Mouse (Mus musculus): Measurements from ENCODE around the gene Arhgap9. TPM values are rescaled to one million over a fixed set of nuclear protein-coding genes. Genes with fewer than 3 reads are reported as not detected.

Gene Arhgap9
- polyA plus RNA-seq, 1 experiment from 2014 or later: 1.8 TPM

GRCm38 (mm10) chr10:127369834-127370820 is 48.4 kb downstream of the Arhgap9 start, which contains the start of gene Inhbc:
Gene Inhbc (minus strand): TSS chr10:127370431.
- WGBS: 73% methylated on average over 22 of the region's 22 CpGs
- H3K4me1 ChIP-seq (replicated peaks): peaks cover 27% of the 10 kb centered on the region
- DNase-seq (ENCODE audit: low spot score): no peak
- H3K4me3 ChIP-seq: no peak within 1 kb of the TSS
- H3K36me3 ChIP-seq: no peaks in the 10 kb centered on the region
- H3K9me3 ChIP-seq: no peaks in the 10 kb centered on the region
- no peak within 1 kb of the TSS for H3K27ac ChIP-seq
- H3K27me3 ChIP-seq (ENCODE audit: insufficient read depth, poor library complexity, severe bottlenecking): no peaks in the 10 kb centered on the region

- DNase-seq (ENCODE audit: low spot score): no peak
- Histone ChIP-seq H3K27ac (no peak overlapping the region), H3K27me3 (ENCODE audit: insufficient read depth, poor library complexity, severe bottlenecking) (no peaks in the 10 kb centered on the region), H3K4me1 (replicated peaks) (peaks cover 27% of the 10 kb centered on the region), H3K9me3 (0 out of 2 replicates have a peak, but pooled peaks cover 2% of the 10 kb centered on the region), H3K36me3 (no peaks in the 10 kb centered on the region), H3K4me3 (no peak overlapping the region)
- 64% methylated on average over 2 of the region's 2 CpGs for WGBS
Observed at GRCm38 (mm10) chr10:127371023-127371422, 49.3 kb downstream of the Arhgap9 start.

DNA sequence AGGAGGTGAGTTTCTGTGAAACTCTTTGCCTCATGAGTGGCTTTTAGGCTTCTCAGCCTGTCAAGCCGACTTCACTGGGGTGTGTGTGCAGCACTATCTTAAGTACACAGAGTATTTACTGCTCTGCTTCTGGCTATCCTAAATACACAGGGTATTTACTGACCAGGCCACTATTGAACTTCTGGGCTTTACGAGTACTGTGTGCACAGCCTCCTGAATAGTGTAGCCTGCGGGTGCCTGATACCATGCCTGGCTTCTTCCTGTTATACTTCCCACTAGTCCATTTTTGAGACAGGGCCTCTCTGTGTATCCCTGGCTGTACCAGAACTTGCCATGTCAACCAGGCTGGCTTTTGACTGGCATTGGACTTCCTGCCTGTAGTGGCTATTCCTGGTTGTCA is 55.9 kb downstream of the Arhgap9 start:
- WGBS: 81% methylated on average over 3 of the region's 3 CpGs
- H3K27me3 ChIP-seq (ENCODE audit: insufficient read depth, poor library complexity, severe bottlenecking): no peaks in the 10 kb centered on the region

More for the DNA sequence above, 55.9 kb downstream of the Arhgap9 start:
- H3K4me1 ChIP-seq (replicated peaks): peaks cover 18% of the 10 kb centered on the region
- 0 out of 2 replicates have a peak, but pooled peaks cover 4% of the 10 kb centered on the region for H3K9me3 ChIP-seq
- DNase-seq (ENCODE audit: low spot score): no peak
- no peak overlapping the region for H3K4me3 ChIP-seq
- H3K36me3 ChIP-seq: no peaks in the 10 kb centered on the region
- no peak overlapping the region for H3K27ac ChIP-seq

Other genes starting within 250 kb of the Arhgap9 start
- 0.12 and 0.33 TPM in 2 replicates for gene Agap2, start 246.7 kb upstream of the Arhgap9 start, polyA plus RNA-seq (2016; fragmentation: Nextera tagmentation; extraction: Ambion mirVana)
- 69.4 and 85.5 TPM in 2 replicates for gene Os9, start 200.8 kb upstream of the Arhgap9 start, polyA plus RNA-seq (2016; fragmentation: Nextera tagmentation; extraction: Ambion mirVana)
- gene B4galnt1, start 156.7 kb upstream of the Arhgap9 start, polyA plus RNA-seq (2016; fragmentation: Nextera tagmentation; extraction: Ambion mirVana): 4.4 and 12.7 TPM in 2 replicates
- 1.6 and 2.1 TPM in 2 replicates for gene Slc26a10, start 141.3 kb upstream of the Arhgap9 start, polyA plus RNA-seq (2016; fragmentation: Nextera tagmentation; extraction: Ambion mirVana)
- gene Arhgef25, start 131.9 kb upstream of the Arhgap9 start, polyA plus RNA-seq (2016; fragmentation: Nextera tagmentation; extraction: Ambion mirVana): 29.8 and 33.5 TPM in 2 replicates
- gene Dtx3, start 126.2 kb upstream of the Arhgap9 start, polyA plus RNA-seq (2016; fragmentation: Nextera tagmentation; extraction: Ambion mirVana): 110 and 151 TPM in 2 replicates
- 17.9 and 21.9 TPM in 2 replicates for gene Pip4k2c, start 110.4 kb upstream of the Arhgap9 start, polyA plus RNA-seq (2016; fragmentation: Nextera tagmentation; extraction: Ambion mirVana)
- 24.4 and 39.4 TPM in 2 replicates for gene Kif5a, start 58.6 kb upstream of the Arhgap9 start, polyA plus RNA-seq (2016; fragmentation: Nextera tagmentation; extraction: Ambion mirVana)
- gene Dctn2, start 55.6 kb upstream of the Arhgap9 start, polyA plus RNA-seq (2016; fragmentation: Nextera tagmentation; extraction: Ambion mirVana): 222 and 255 TPM in 2 replicates
- 12.8 and 16.3 TPM in 2 replicates for gene Mbd6, start 32.9 kb upstream of the Arhgap9 start, polyA plus RNA-seq (2016; fragmentation: Nextera tagmentation; extraction: Ambion mirVana)
- 171 and 174 TPM in 2 replicates for gene Mars, start 10.2 kb upstream of the Arhgap9 start, polyA plus RNA-seq (2016; fragmentation: Nextera tagmentation; extraction: Ambion mirVana)
- 7.1 and 7.3 TPM in 2 replicates for gene Gli1, start 20.0 kb downstream of the Arhgap9 start, polyA plus RNA-seq (2016; fragmentation: Nextera tagmentation; extraction: Ambion mirVana)
- not detected in 2 replicates for gene Inhbe, start 32.4 kb downstream of the Arhgap9 start, polyA plus RNA-seq (2016; fragmentation: Nextera tagmentation; extraction: Ambion mirVana)
- 0.13 TPM in 1 of 2 replicates, not detected in the other for gene Inhbc, start 48.5 kb downstream of the Arhgap9 start, polyA plus RNA-seq (2016; fragmentation: Nextera tagmentation; extraction: Ambion mirVana)
- 31.0 and 35.5 TPM in 2 replicates for gene R3hdm2, start 58.4 kb downstream of the Arhgap9 start, polyA plus RNA-seq (2016; fragmentation: Nextera tagmentation; extraction: Ambion mirVana)
- 0.72 and 1.5 TPM in 2 replicates for gene Stac3, start 179.7 kb downstream of the Arhgap9 start, polyA plus RNA-seq (2016; fragmentation: Nextera tagmentation; extraction: Ambion mirVana)
- 8.1 and 10.5 TPM in 2 replicates for gene Ndufa4l2, start 193.0 kb downstream of the Arhgap9 start, polyA plus RNA-seq (2016; fragmentation: Nextera tagmentation; extraction: Ambion mirVana)
- 103 and 118 TPM in 2 replicates for gene Shmt2, start 200.5 kb downstream of the Arhgap9 start, polyA plus RNA-seq (2016; fragmentation: Nextera tagmentation; extraction: Ambion mirVana)
- gene Nxph4, start 212.6 kb downstream of the Arhgap9 start, polyA plus RNA-seq (2016; fragmentation: Nextera tagmentation; extraction: Ambion mirVana): 23.1 and 70.9 TPM in 2 replicates